27 mouse cellular contexts compared by ENCODE assay signal in the genomic region with DNA sequence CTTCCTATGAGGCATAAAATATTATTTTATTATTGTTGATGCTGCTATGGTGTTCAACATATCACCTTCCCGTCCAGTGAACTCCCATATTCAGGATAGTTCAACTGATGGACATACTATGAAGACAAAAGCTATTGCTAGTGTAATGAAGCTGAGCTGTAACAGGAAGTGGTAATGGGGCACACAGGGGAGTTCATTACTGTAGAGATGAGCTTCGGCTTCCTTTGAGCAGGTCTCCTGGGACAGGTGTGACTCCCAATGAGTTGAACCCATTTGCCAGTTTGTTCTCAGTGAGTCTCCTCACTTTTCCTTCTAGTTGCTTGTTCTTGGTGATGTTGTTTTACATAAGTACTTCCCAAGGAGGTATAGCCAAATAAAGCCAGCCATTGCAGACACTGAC. TPM values are rescaled to one million over a fixed set of nuclear protein-coding genes. Genes with fewer than 3 reads are reported as not detected.
"Had no signal": no experiment of that assay in that cellular context is flagged by ENCODE, and none has a peak within 500 bp of the region (broad histone marks: within the 10 kb centered on the region; RNA-seq: fewer than 3 reads in every experiment).

No protein-coding gene starts in this region.

- H3K4me2 ChIP-seq: liver, embryonic 11.5 days; liver, embryonic 13.5 days; liver, embryonic 15.5 days; lung, embryonic 15.5 days; midbrain, embryonic 11.5 days; midbrain, embryonic 13.5 days; midbrain, embryonic 15.5 days; neural tube, embryonic 12.5 days; stomach, embryonic 15.5 days had no signal

- H3K27me3 ChIP-seq: liver, embryonic 13.5 days; liver, embryonic 15.5 days; lung, embryonic 15.5 days; megakaryocyte, embryonic 14.5 days; midbrain, embryonic 13.5 days; midbrain, embryonic 15.5 days; neural tube, embryonic 12.5 days; stomach, embryonic 15.5 days had no signal

- H3K4me3 ChIP-seq: liver, embryonic 13.5 days; liver, embryonic 15.5 days; lung, embryonic 15.5 days; megakaryocyte, embryonic 14.5 days; midbrain, embryonic 13.5 days; midbrain, embryonic 15.5 days; neural tube, embryonic 12.5 days; stomach, embryonic 15.5 days had no signal

- DNase-seq: liver, embryonic 13.5 days; liver, postnatal 0 days; lung, adult 2 months; lung, postnatal 14 days; lung, postnatal 36 days; retina, postnatal 1 day; right cerebral cortex, adult 18-20 months; right cerebral cortex, postnatal 25 days; right cerebral cortex, postnatal 4 days; thymus, adult 18-20 months; thymus, postnatal 14 days; thymus, postnatal 36 days had no signal

- ATAC-seq: liver, postnatal 0 days; lung, postnatal 0 days; midbrain, embryonic 13.5 days; midbrain, embryonic 15.5 days had no signal

- H3K27ac ChIP-seq: liver, embryonic 13.5 days; liver, embryonic 15.5 days; lung, embryonic 15.5 days; macrophage; midbrain, embryonic 13.5 days; midbrain, embryonic 15.5 days; neural tube, embryonic 12.5 days; stomach, embryonic 15.5 days had no signal

- H3K36me3 ChIP-seq: liver, embryonic 13.5 days; liver, embryonic 15.5 days; lung, embryonic 15.5 days; midbrain, embryonic 13.5 days; midbrain, embryonic 15.5 days; neural tube, embryonic 12.5 days; stomach, embryonic 15.5 days had no signal

- H3K9me3 ChIP-seq: liver, embryonic 13.5 days; liver, embryonic 15.5 days; lung, embryonic 15.5 days; megakaryocyte, embryonic 14.5 days; midbrain, embryonic 13.5 days; midbrain, embryonic 15.5 days; neural tube, embryonic 12.5 days; stomach, embryonic 15.5 days had no signal

- H3K9ac ChIP-seq: liver, embryonic 13.5 days; liver, embryonic 15.5 days; liver, postnatal 0 days; lung, embryonic 15.5 days; midbrain, embryonic 13.5 days; midbrain, embryonic 15.5 days; neural tube, embryonic 12.5 days; stomach, embryonic 15.5 days had no signal

- H3K4me1 ChIP-seq: liver, embryonic 13.5 days; liver, embryonic 15.5 days; lung, embryonic 15.5 days; midbrain, embryonic 13.5 days; midbrain, embryonic 15.5 days; neural tube, embryonic 12.5 days; stomach, embryonic 15.5 days had no signal

RNA-seq across cellular contexts. Expression of a gene that starts 36.1 kb away (rescaled TPM):
- total RNA-seq: megakaryocyte progenitor cell, adult 5-6 weeks; midbrain, postnatal 0 days; monocyte, adult 5-6 weeks had no signal
- polyA plus RNA-seq: liver, embryonic 13.5 days; liver, postnatal 0 days; lung, postnatal 0 days; macrophage; midbrain, embryonic 11.5 days; midbrain, embryonic 13.5 days; midbrain, embryonic 15.5 days; midbrain, postnatal 0 days; neural tube, embryonic 12.5 days; small intestine, adult 2 months had no signal
